Mouse (Mus musculus): Measurements from ENCODE around the gene Ccnc. TPM values are rescaled to one million over a fixed set of nuclear protein-coding genes. Genes with fewer than 3 reads are reported as not detected.

Gene Ccnc
- polyA plus RNA-seq, 1 experiment from 2014 or later = 39.8 TPM

- peak overlapping the region; percentile 87 for H3K9ac ChIP-seq
- H3K36me3 ChIP-seq = peaks cover 3% of the 10 kb centered on the region
- peak overlapping the region; percentile 65 for H3K27ac ChIP-seq (replicated peaks)
- H3K4me1 ChIP-seq = peaks cover 9% of the 10 kb centered on the region; the same call in 1 of the 2 replicates
- H3K4me3 ChIP-seq (replicated peaks) = peak overlapping the region; percentile 68
- WGBS = under 1% methylated on average over 46 of the region's 46 CpGs
- H3K27me3 ChIP-seq = no peaks in the 10 kb centered on the region
- peak overlapping the region; percentile 66 for H3K4me2 ChIP-seq (replicated peaks)
- peak; percentile 97 for ATAC-seq (ENCODE audit: insufficient number of reproducible peaks, low FRiP score, low TSS enrichment, low read depth)
- no peaks in the 10 kb centered on the region for H3K9me3 ChIP-seq (replicated peaks)
Observed at GRCm38 (mm10) chr4:21776091-21776945, 48.8 kb downstream of the Ccnc start.

- Histone ChIP-seq H3K4me3 (replicated peaks) (peak overlapping the region; percentile 68), H3K27ac (replicated peaks) (no peak overlapping the region), H3K4me1 (peaks cover 9% of the 10 kb centered on the region; the same call in 1 of the 2 replicates), H3K4me2 (replicated peaks) (peak overlapping the region; percentile 66), H3K9me3 (replicated peaks) (no peaks in the 10 kb centered on the region), H3K9ac (peak overlapping the region; percentile 87; the same call in 1 of the 2 replicates), H3K36me3 (peaks cover 9% of the 10 kb centered on the region), H3K27me3 (no peaks in the 10 kb centered on the region)
- ATAC-seq (ENCODE audit: insufficient number of reproducible peaks, low FRiP score, low TSS enrichment, low read depth) = no peak
- WGBS = 6% methylated on average over 9 of the region's 9 CpGs
Observed at GRCm38 (mm10) chr4:21776946-21777265, 49.4 kb downstream of the Ccnc start.

- 96% methylated on average over 12 of the region's 12 CpGs for WGBS
- peaks cover 42% of the 10 kb centered on the region for H3K36me3 ChIP-seq
- no peaks in the 10 kb centered on the region for H3K9me3 ChIP-seq (replicated peaks)
- no peak overlapping the region for H3K4me2 ChIP-seq (replicated peaks)
- no peak overlapping the region for H3K9ac ChIP-seq
- no peaks in the 10 kb centered on the region for H3K27me3 ChIP-seq
- H3K4me3 ChIP-seq (replicated peaks) = no peak overlapping the region
- no peak overlapping the region for H3K27ac ChIP-seq (replicated peaks)
- peaks cover 5% of the 10 kb centered on the region; the same call in 1 of the 2 replicates for H3K4me1 ChIP-seq
- no peak for ATAC-seq (ENCODE audit: insufficient number of reproducible peaks, low FRiP score, low TSS enrichment, low read depth)
Observed at GRCm38 (mm10) chr4:21780816-21781726, 53.6 kb downstream of the Ccnc start.

GRCm38 (mm10) chr4:21786268-21786667 lies 58.8 kb downstream of the Ccnc start:
- 97% methylated on average over 12 of the region's 12 CpGs for WGBS
- no peaks in the 10 kb centered on the region for H3K27me3 ChIP-seq
- ATAC-seq (ENCODE audit: insufficient number of reproducible peaks, low FRiP score, low TSS enrichment, low read depth) = no peak
- no peaks in the 10 kb centered on the region for H3K9me3 ChIP-seq (replicated peaks)
- no peak overlapping the region for H3K4me3 ChIP-seq (replicated peaks)
- H3K4me2 ChIP-seq (replicated peaks) = no peak overlapping the region
- H3K4me1 ChIP-seq = no peaks in the 10 kb centered on the region
- H3K36me3 ChIP-seq = peaks cover 47% of the 10 kb centered on the region
- no peak overlapping the region for H3K9ac ChIP-seq
- no peak overlapping the region for H3K27ac ChIP-seq (replicated peaks)

- no peaks in the 10 kb centered on the region for H3K27me3 ChIP-seq
- WGBS = 86% methylated on average over 6 of the region's 6 CpGs
- H3K4me3 ChIP-seq (replicated peaks) = no peak overlapping the region
- H3K4me2 ChIP-seq (replicated peaks) = no peak overlapping the region
- H3K36me3 ChIP-seq = peaks cover 36% of the 10 kb centered on the region
- no peak for ATAC-seq (ENCODE audit: insufficient number of reproducible peaks, low FRiP score, low TSS enrichment, low read depth)
- no peak overlapping the region for H3K27ac ChIP-seq (replicated peaks)
- H3K9me3 ChIP-seq (replicated peaks) = no peaks in the 10 kb centered on the region
- H3K4me1 ChIP-seq = no peaks in the 10 kb centered on the region
- no peak overlapping the region for H3K9ac ChIP-seq
Observed at GRCm38 (mm10) chr4:21788903-21789302, 61.4 kb downstream of the Ccnc start.

GRCm38 (mm10) chr4:21789836-21790235 lies 62.3 kb downstream of the Ccnc start:
- H3K36me3 ChIP-seq = peaks cover 27% of the 10 kb centered on the region
- no peaks in the 10 kb centered on the region for H3K9me3 ChIP-seq (replicated peaks)
- 93% methylated on average over 4 of the region's 4 CpGs for WGBS
- H3K4me2 ChIP-seq (replicated peaks) = no peak overlapping the region
- no peaks in the 10 kb centered on the region for H3K27me3 ChIP-seq
- no peak overlapping the region for H3K4me3 ChIP-seq (replicated peaks)
- H3K4me1 ChIP-seq = no peaks in the 10 kb centered on the region
- no peak overlapping the region for H3K27ac ChIP-seq (replicated peaks)
- ATAC-seq (ENCODE audit: insufficient number of reproducible peaks, low FRiP score, low TSS enrichment, low read depth) = no peak
- H3K9ac ChIP-seq = no peak overlapping the region

- Histone ChIP-seq H3K27me3 (no peaks in the 10 kb centered on the region), H3K4me1 (no peaks in the 10 kb centered on the region), H3K27ac (replicated peaks) (no peak overlapping the region), H3K9me3 (replicated peaks) (no peaks in the 10 kb centered on the region), H3K9ac (no peak overlapping the region), H3K4me2 (replicated peaks) (no peak overlapping the region), H3K36me3 (peaks cover 24% of the 10 kb centered on the region), H3K4me3 (replicated peaks) (no peak overlapping the region)
- ATAC-seq (ENCODE audit: insufficient number of reproducible peaks, low FRiP score, low TSS enrichment, low read depth) = no peak
- 51% methylated on average over 3 of the region's 3 CpGs for whole genome bisulfite sequencing
Observed at GRCm38 (mm10) chr4:21793631-21794030, 66.1 kb downstream of the Ccnc start.

- no peak for ATAC-seq (ENCODE audit: insufficient number of reproducible peaks, low FRiP score, low TSS enrichment, low read depth)
- no peak overlapping the region for H3K27ac ChIP-seq (replicated peaks)
- WGBS = 87% methylated on average over 1 of the region's 1 CpGs
- no peaks in the 10 kb centered on the region for H3K9me3 ChIP-seq (replicated peaks)
- H3K27me3 ChIP-seq = no peaks in the 10 kb centered on the region
- H3K4me1 ChIP-seq = no peaks in the 10 kb centered on the region
- peaks cover 57% of the 10 kb centered on the region for H3K36me3 ChIP-seq
- no peak overlapping the region for H3K4me3 ChIP-seq (replicated peaks)
- H3K9ac ChIP-seq = no peak overlapping the region
- H3K4me2 ChIP-seq (replicated peaks) = no peak overlapping the region
Observed at GRCm38 (mm10) chr4:21801013-21801412, 73.5 kb downstream of the Ccnc start.

- 93% methylated on average over 2 of the region's 2 CpGs for WGBS
- H3K9me3 ChIP-seq (replicated peaks) = no peaks in the 10 kb centered on the region
Observed at GRCm38 (mm10) chr4:21801620-21802019, 74.1 kb downstream of the Ccnc start.

GRCm38 (mm10) chr4:21807204-21807603 lies 79.7 kb downstream of the Ccnc start:
- H3K4me2 ChIP-seq (replicated peaks) = no peak overlapping the region
- no peak overlapping the region for H3K27ac ChIP-seq (replicated peaks)
- WGBS = 82% methylated on average over 5 of the region's 5 CpGs
- H3K9me3 ChIP-seq (replicated peaks) = no peaks in the 10 kb centered on the region
- ATAC-seq (ENCODE audit: insufficient number of reproducible peaks, low FRiP score, low TSS enrichment, low read depth) = no peak
- H3K9ac ChIP-seq = no peak overlapping the region
- H3K4me1 ChIP-seq = no peaks in the 10 kb centered on the region
- H3K36me3 ChIP-seq = peaks cover 44% of the 10 kb centered on the region
- H3K27me3 ChIP-seq = no peaks in the 10 kb centered on the region
- H3K4me3 ChIP-seq (replicated peaks) = no peak overlapping the region

More at GRCm38 (mm10) chr4:21801620-21802019, 74.1 kb downstream of the Ccnc start:
- Histone ChIP-seq H3K36me3 (peaks cover 57% of the 10 kb centered on the region), H3K4me3 (replicated peaks) (no peak overlapping the region), H3K27me3 (no peaks in the 10 kb centered on the region), H3K4me1 (no peaks in the 10 kb centered on the region), H3K4me2 (replicated peaks) (no peak overlapping the region), H3K27ac (replicated peaks) (no peak overlapping the region), H3K9ac (no peak overlapping the region)
- ATAC-seq (ENCODE audit: insufficient number of reproducible peaks, low FRiP score, low TSS enrichment, low read depth) = no peak
